Mouse (Mus musculus): ENCODE measurements around the gene St7l. TPM values are rescaled to one million over a fixed set of nuclear protein-coding genes. Genes with fewer than 3 reads are reported as not detected.
"Not testable (repeated sequence)": the region's sequence is repeated elsewhere in the genome, so short reads cannot be mapped to it uniquely, and the experiment has no call there.

Gene St7l
- polyA plus RNA-seq, 1 experiment from 2014 or later, result 36.3 TPM

DNA sequence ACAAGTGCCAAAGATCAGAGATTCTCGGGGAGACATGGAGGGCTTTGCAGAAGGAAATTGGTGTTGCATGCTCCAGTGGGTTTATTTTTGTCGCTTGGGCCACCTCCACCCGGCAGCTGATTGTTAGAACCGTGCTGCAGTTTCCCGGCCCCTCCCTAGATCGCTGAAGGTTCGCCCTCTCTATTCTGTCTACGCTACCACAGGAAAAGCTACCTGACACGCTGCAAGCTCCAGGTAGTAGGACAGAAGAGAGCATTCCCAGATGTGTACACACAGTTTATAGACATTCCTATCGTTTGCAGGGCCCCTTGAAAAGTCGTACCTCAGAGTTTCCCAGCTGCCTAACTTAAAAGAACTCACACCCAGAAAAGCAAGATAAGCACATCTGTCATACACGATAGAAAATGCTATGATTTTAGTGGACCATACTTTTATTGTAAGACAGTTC is 1.6 kb downstream of the St7l start:
- WGBS, result 3% methylated on average over 12 of the region's 12 CpGs
- Histone ChIP-seq H3K4me2 (peak overlapping the region; percentile 76), H3K4me1 (ENCODE audit: control insufficient read depth, insufficient read depth, low read length) (peaks cover 13% of the 10 kb centered on the region), H3K27me3 (ENCODE audit: control insufficient read depth, insufficient read depth, low read length) (no peaks in the 10 kb centered on the region), H3K27ac (ENCODE audit: low read depth, low read length) (peak overlapping the region; percentile 88), H3K36me3 (ENCODE audit: control insufficient read depth, insufficient read depth, low read length) (no peaks in the 10 kb centered on the region), H3K4me3 (ENCODE audit: low read depth, low read length) (peak overlapping the region; percentile 92), H3K9me3 (ENCODE audit: control insufficient read depth, low read length) (no peaks in the 10 kb centered on the region), H3K9ac (ENCODE audit: low read length) (peak overlapping the region; percentile 99)
- DNase-seq (ENCODE audit: low spot score, missing footprints) (no peak), ATAC-seq (ENCODE audit: low FRiP score) (no peak)

DNA sequence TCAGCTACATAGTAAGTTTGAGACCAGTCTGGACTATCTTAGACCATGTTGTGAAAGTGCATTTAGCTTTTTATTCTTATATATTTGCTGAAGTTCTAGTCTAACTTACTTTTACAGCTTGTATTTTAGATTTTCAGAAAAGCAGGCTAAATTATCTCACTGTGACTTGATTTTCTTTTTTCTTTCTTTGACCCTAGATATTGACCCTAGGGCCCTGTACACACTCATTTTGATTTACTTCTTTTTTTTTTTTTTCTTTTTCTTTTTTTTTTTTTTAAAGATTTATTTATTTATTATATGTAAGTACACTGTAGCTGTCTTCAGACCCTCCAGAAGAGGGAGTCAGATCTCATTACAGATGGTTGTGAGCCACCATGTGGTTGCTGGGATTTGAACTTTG is 2.9 kb downstream of the St7l start:
- H3K4me3 ChIP-seq (ENCODE audit: low read depth, low read length); ATAC-seq (ENCODE audit: low FRiP score); H3K27ac ChIP-seq (ENCODE audit: low read depth, low read length); H3K36me3 ChIP-seq (ENCODE audit: control insufficient read depth, insufficient read depth, low read length); H3K9me3 ChIP-seq (ENCODE audit: control insufficient read depth, low read length); H3K27me3 ChIP-seq (ENCODE audit: control insufficient read depth, insufficient read depth, low read length); H3K4me2 ChIP-seq; H3K9ac ChIP-seq (ENCODE audit: low read length): not testable (repeated sequence)
- DNase-seq (ENCODE audit: low spot score, missing footprints), result peak; percentile 33
- peaks cover 13% of the 10 kb centered on the region for H3K4me1 ChIP-seq (ENCODE audit: control insufficient read depth, insufficient read depth, low read length)

DNA sequence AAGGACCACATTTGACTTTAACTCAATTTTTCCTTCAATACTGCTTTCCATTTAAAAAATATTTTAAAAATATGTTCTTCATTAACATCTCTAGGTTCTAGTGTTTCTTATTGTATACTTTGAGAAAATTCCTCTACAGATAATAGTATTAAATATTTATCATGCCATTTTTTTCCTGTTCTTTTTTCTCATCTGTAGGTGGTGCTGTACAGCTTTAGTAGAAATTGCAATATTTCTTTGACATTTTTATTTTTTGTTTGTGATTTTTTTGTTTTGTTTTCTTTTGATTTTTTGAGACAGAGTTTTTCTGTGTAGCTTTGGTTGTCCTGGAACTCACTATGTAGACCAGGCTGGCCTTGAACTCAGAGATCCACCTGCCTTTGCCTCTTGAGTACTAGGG is 5.8 kb downstream of the St7l start:
- peaks cover 8% of the 10 kb centered on the region for H3K4me1 ChIP-seq (ENCODE audit: control insufficient read depth, insufficient read depth, low read length)
- no peak for ATAC-seq (ENCODE audit: low FRiP score)
- no peak overlapping the region for H3K4me2 ChIP-seq
- H3K4me3 ChIP-seq (ENCODE audit: low read depth, low read length), result no peak overlapping the region
- no peaks in the 10 kb centered on the region for H3K9me3 ChIP-seq (ENCODE audit: control insufficient read depth, low read length)
- DNase-seq (ENCODE audit: low spot score, missing footprints), result no peak
- no peak overlapping the region for H3K9ac ChIP-seq (ENCODE audit: low read length)
- no peak overlapping the region for H3K27ac ChIP-seq (ENCODE audit: low read depth, low read length)
- peaks cover 5% of the 10 kb centered on the region; the same call in 1 of the 2 replicates for H3K36me3 ChIP-seq (ENCODE audit: control insufficient read depth, insufficient read depth, low read length)
- H3K27me3 ChIP-seq (ENCODE audit: control insufficient read depth, insufficient read depth, low read length), result no peaks in the 10 kb centered on the region

DNA sequence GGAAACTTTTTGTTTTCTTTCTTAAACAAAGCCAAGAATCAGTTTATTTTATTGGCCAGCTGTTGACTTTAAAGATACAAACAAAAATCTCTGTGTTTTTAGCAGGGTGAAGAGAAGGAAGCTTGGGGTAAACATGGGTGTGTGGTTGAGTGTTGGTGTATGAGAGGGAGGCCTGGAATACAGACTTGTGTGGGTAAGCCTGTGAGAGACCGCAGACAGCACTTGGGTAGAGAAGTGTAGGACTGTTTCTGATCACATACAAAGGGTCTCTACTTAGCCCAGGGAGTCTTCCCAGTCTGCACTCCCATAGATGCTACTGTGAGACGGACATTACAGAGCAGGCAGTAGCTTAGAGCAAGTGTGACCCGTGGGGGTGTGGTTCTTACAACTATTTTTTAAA is 24.8 kb downstream of the St7l start:
- peaks cover 2% of the 10 kb centered on the region; the same call in 1 of the 2 replicates for H3K36me3 ChIP-seq (ENCODE audit: control insufficient read depth, insufficient read depth, low read length)
- H3K4me1 ChIP-seq (ENCODE audit: control insufficient read depth, insufficient read depth, low read length), result no peaks in the 10 kb centered on the region
- H3K27ac ChIP-seq (ENCODE audit: low read depth, low read length), result no peak overlapping the region
- no peak overlapping the region for H3K4me2 ChIP-seq
- no peak for DNase-seq (ENCODE audit: low spot score, missing footprints)
- 94% methylated on average over 3 of the region's 3 CpGs for WGBS
- no peaks in the 10 kb centered on the region for H3K27me3 ChIP-seq (ENCODE audit: control insufficient read depth, insufficient read depth, low read length)
- H3K9me3 ChIP-seq (ENCODE audit: control insufficient read depth, low read length), result no peaks in the 10 kb centered on the region
- H3K9ac ChIP-seq (ENCODE audit: low read length), result no peak overlapping the region
- ATAC-seq (ENCODE audit: low FRiP score), result no peak
- H3K4me3 ChIP-seq (ENCODE audit: low read depth, low read length), result no peak overlapping the region

DNA sequence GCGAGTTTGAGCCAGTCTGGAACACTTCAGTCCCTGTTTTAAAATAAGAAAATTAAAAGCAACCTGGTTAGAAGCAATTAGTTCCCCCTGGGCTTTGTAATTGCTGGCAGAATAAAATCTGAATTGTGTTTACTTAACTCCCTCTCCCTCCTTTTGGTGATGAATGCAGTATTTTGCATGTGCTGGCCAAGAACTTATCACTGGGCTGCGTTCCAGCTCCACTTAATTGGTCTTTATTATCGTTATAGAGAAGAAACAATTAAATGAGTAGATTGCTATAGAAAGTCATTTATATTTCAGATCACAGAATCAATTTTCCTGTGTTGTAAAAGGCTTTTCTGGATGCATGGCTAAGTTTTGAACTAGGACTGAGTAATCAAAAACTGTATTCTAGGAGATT is 32.3 kb downstream of the St7l start:
- Histone ChIP-seq H3K4me2 (no peak overlapping the region), H3K9ac (ENCODE audit: low read length) (no peak overlapping the region), H3K9me3 (ENCODE audit: control insufficient read depth, low read length) (no peaks in the 10 kb centered on the region), H3K36me3 (ENCODE audit: control insufficient read depth, insufficient read depth, low read length) (no peaks in the 10 kb centered on the region; the same call in 1 of the 2 replicates), H3K27ac (ENCODE audit: low read depth, low read length) (no peak overlapping the region), H3K27me3 (ENCODE audit: control insufficient read depth, insufficient read depth, low read length) (no peaks in the 10 kb centered on the region), H3K4me3 (ENCODE audit: low read depth, low read length) (no peak overlapping the region), H3K4me1 (ENCODE audit: control insufficient read depth, insufficient read depth, low read length) (no peaks in the 10 kb centered on the region)
- 92% methylated on average over 3 of the region's 3 CpGs for WGBS
- ATAC-seq (ENCODE audit: low FRiP score) (no peak), DNase-seq (ENCODE audit: low spot score, missing footprints) (no peak)

DNA sequence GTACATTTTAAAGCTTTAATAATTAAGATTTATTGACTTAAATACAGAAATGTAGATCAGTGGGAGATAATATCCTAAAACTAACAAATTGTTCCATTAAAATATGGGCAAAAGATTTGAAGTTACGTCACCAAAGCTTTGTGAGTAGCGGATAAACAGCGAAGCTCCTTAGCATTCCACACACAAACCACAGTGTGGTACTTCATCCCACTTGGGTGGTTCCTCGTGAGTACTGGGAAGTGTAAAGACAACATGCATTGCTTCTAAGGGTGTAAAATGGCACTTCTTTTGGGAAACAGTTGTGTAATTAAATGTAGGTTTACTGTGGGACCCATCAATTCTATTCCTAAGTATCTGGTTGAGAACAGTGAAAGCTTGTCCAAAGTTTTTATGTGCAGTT is 37.3 kb downstream of the St7l start:
- H3K4me3 ChIP-seq (ENCODE audit: low read depth, low read length), result no peak overlapping the region
- no peaks in the 10 kb centered on the region for H3K9me3 ChIP-seq (ENCODE audit: control insufficient read depth, low read length)
- no peak overlapping the region for H3K27ac ChIP-seq (ENCODE audit: low read depth, low read length)
- no peak overlapping the region for H3K4me2 ChIP-seq
- no peak overlapping the region for H3K9ac ChIP-seq (ENCODE audit: low read length)
- H3K36me3 ChIP-seq (ENCODE audit: control insufficient read depth, insufficient read depth, low read length), result peaks cover 2% of the 10 kb centered on the region; the same call in 1 of the 2 replicates
- H3K27me3 ChIP-seq (ENCODE audit: control insufficient read depth, insufficient read depth, low read length), result no peaks in the 10 kb centered on the region
- ATAC-seq (ENCODE audit: low FRiP score), result no peak
- WGBS, result 95% methylated on average over 4 of the region's 4 CpGs
- no peak for DNase-seq (ENCODE audit: low spot score, missing footprints)
- no peaks in the 10 kb centered on the region for H3K4me1 ChIP-seq (ENCODE audit: control insufficient read depth, insufficient read depth, low read length)

DNA sequence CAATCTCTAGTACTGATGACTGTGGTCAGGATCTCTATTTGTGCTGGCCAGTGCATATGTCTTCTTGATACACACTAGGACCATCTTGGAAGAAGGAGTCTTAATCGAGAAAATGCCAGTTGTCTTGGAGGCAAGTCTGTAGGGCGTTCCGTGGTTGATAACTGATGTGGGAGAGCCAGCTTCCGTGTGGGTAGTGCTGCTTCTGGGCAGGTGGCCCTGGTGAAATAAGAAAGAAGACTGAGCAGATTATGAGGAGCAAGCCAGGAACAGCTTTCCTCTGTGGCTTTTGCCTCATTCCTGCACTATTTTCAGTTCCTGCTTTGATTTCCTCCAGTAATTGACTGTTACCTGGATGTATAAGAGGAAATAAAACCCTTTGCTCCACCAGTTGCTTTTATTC is 41.6 kb downstream of the St7l start:
- DNase-seq (ENCODE audit: low spot score, missing footprints) (no peak), ATAC-seq (ENCODE audit: low FRiP score) (no peak)
- Histone ChIP-seq H3K4me2 (no peak overlapping the region), H3K27me3 (ENCODE audit: control insufficient read depth, insufficient read depth, low read length) (no peaks in the 10 kb centered on the region), H3K36me3 (ENCODE audit: control insufficient read depth, insufficient read depth, low read length) (0 out of 2 replicates have a peak, but pooled peaks cover 4% of the 10 kb centered on the region), H3K4me1 (ENCODE audit: control insufficient read depth, insufficient read depth, low read length) (no peaks in the 10 kb centered on the region), H3K4me3 (ENCODE audit: low read depth, low read length) (no peak overlapping the region), H3K27ac (ENCODE audit: low read depth, low read length) (no peak overlapping the region), H3K9me3 (ENCODE audit: control insufficient read depth, low read length) (no peaks in the 10 kb centered on the region), H3K9ac (ENCODE audit: low read length) (no peak overlapping the region)
- 91% methylated on average over 4 of the region's 4 CpGs for WGBS

DNA sequence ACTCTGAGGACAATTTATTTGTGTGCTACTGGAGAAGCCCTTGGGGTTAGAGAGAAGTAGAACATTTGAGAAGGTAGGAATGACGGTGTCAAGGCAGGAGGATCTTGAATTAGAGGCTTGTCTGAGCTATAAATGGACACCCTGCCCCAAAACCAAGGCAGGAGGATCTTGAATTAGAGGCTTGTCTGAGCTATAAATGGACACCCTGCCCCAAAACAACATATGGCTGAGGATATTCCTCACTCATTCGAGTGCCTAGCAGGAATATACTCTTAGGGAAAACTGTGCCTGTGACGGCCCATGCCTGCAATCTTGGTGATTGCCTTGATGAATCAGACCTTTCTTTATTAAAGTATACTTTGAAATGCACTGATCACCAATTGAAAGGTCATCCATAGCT is 42.2 kb downstream of the St7l start:
- no peak for DNase-seq (ENCODE audit: low spot score, missing footprints)
- H3K36me3 ChIP-seq (ENCODE audit: control insufficient read depth, insufficient read depth, low read length), result 0 out of 2 replicates have a peak, but pooled peaks cover 4% of the 10 kb centered on the region
- no peaks in the 10 kb centered on the region for H3K4me1 ChIP-seq (ENCODE audit: control insufficient read depth, insufficient read depth, low read length)
- ATAC-seq (ENCODE audit: low FRiP score), result no peak
- H3K27me3 ChIP-seq (ENCODE audit: control insufficient read depth, insufficient read depth, low read length), result no peaks in the 10 kb centered on the region
- no peak overlapping the region for H3K4me3 ChIP-seq (ENCODE audit: low read depth, low read length)
- 83% methylated on average over 3 of the region's 3 CpGs for WGBS
- no peak overlapping the region for H3K27ac ChIP-seq (ENCODE audit: low read depth, low read length)
- no peak overlapping the region for H3K4me2 ChIP-seq
- no peaks in the 10 kb centered on the region for H3K9me3 ChIP-seq (ENCODE audit: control insufficient read depth, low read length)
- H3K9ac ChIP-seq (ENCODE audit: low read length), result no peak overlapping the region

DNA sequence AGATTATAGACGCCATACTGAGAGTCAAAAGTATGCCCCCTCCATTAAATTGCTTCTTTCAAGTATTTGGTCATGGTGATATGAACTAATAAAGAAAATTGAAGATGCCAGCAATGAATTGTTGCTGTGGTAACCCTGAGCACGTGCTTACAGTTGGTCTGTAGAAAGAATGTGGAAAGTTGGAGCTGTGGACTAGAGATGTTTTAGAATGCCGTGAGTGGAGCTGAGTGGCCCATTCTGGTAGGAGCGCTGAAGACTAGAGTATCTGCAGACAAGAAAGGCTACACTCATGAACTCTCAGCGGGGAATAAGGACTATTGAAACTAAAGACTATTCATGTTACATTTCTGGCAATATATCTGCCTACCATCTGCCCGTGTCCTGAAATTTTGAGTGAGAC is 45.4 kb downstream of the St7l start:
- H3K9ac ChIP-seq (ENCODE audit: low read length), result no peak overlapping the region
- H3K4me3 ChIP-seq (ENCODE audit: low read depth, low read length), result no peak overlapping the region
- no peaks in the 10 kb centered on the region for H3K9me3 ChIP-seq (ENCODE audit: control insufficient read depth, low read length)
- ATAC-seq (ENCODE audit: low FRiP score) (no peak), DNase-seq (ENCODE audit: low spot score, missing footprints) (no peak)
- H3K36me3 ChIP-seq (ENCODE audit: control insufficient read depth, insufficient read depth, low read length), result 0 out of 2 replicates have a peak, but pooled peaks cover 4% of the 10 kb centered on the region
- H3K27ac ChIP-seq (ENCODE audit: low read depth, low read length), result no peak overlapping the region
- H3K4me1 ChIP-seq (ENCODE audit: control insufficient read depth, insufficient read depth, low read length), result no peaks in the 10 kb centered on the region
- WGBS, result 90% methylated on average over 6 of the region's 6 CpGs
- H3K27me3 ChIP-seq (ENCODE audit: control insufficient read depth, insufficient read depth, low read length), result no peaks in the 10 kb centered on the region
- H3K4me2 ChIP-seq, result no peak overlapping the region

DNA sequence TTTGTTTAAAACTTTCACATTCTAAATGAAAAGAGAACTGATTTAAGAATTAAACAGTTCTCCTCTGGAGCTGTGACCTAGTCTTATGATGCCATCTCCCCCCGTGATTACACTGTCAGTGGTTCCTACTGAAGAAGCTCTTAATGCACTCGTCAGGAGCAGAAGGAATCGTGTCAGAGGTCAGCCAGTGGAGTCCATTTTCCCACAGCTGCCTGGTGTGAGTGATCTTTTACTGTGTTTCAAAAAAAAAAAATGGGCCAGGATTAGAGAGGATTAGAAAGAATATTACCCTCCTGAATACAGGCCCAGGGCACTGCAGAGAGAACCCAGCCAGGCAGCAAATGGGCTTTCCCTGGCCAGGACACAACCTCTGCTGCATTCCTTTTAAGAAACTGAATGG is 51.2 kb downstream of the St7l start:
- Histone ChIP-seq H3K9me3 (ENCODE audit: control insufficient read depth, low read length) (no peaks in the 10 kb centered on the region), H3K4me1 (ENCODE audit: control insufficient read depth, insufficient read depth, low read length) (0 out of 2 replicates have a peak, but pooled peaks cover 2% of the 10 kb centered on the region), H3K36me3 (ENCODE audit: control insufficient read depth, insufficient read depth, low read length) (no peaks in the 10 kb centered on the region; the same call in 1 of the 2 replicates), H3K27ac (ENCODE audit: low read depth, low read length) (no peak overlapping the region), H3K9ac (ENCODE audit: low read length) (no peak overlapping the region), H3K4me2 (no peak overlapping the region), H3K27me3 (ENCODE audit: control insufficient read depth, insufficient read depth, low read length) (no peaks in the 10 kb centered on the region), H3K4me3 (ENCODE audit: low read depth, low read length) (no peak overlapping the region)
- peak; percentile 71 for ATAC-seq (ENCODE audit: low FRiP score)
- WGBS, result 7% methylated on average over 3 of the region's 3 CpGs
- DNase-seq (ENCODE audit: low spot score, missing footprints), result no peak
